Mouse (Mus musculus) heart, postnatal 4 days (tissue): Measurements from ENCODE around the gene Nipsnap1. TPM values are rescaled to one million over a fixed set of nuclear protein-coding genes. Genes with fewer than 3 reads are reported as not detected.

Experiments used
- DNase-seq: peaks from one replicate; pipeline ENCODE4 v3.0.0; 2021
- total RNA-seq, 2 experiments: library from RNA; stranded (reverse); gene quantifications; 2 replicates each; pipeline ENCODE4 v1.2.3; 2021

Gene Nipsnap1
- total RNA-seq: 1 to 10 TPM; 4.4 to 7.0 TPM

- peak; percentile 58 for DNase-seq
These were observed at the start of gene Nipsnap1 for GRCm38 (mm10) chr11:4873755-4874475. Gene Nipsnap1 (plus strand): TSS chr11:4873951.

DNA sequence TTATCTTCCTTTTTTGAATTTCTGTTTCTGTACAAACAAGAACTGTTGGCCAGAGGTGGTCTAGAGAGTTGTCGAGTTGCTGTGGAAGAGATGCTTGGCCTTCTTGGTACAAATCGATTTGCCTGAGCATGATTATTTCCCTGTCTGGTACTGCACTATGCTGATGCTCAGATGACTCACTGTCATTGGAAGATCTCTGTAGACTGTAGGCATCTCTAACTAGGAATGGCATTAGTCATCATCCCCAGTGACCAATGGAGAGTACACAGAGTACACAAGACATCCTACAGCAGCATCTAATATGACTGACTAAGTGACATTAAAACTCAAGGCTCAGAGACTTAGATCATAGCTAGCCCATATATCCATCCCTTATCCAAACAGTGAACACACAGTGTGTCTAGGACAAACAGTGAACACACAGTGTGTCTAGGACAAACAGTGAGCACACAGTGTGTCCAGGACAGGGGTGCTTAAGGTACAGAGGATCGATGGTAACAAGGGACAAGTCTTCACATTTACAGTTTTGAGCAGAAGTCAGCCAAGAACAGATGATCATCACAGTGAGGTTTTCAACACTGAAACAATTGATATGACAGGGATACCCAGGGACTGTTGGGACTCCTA lies 47.5 kb upstream of the Nipsnap1 start:
- DNase-seq: no peak

GRCm38 (mm10) chr11:4827340-4827739 lies 46.4 kb upstream of the Nipsnap1 start:
- DNase-seq: no peak

GRCm38 (mm10) chr11:4827916-4828315 lies 45.8 kb upstream of the Nipsnap1 start:
- DNase-seq: no peak

- no peak for DNase-seq
These were observed 42.7 kb upstream of the Nipsnap1 start for GRCm38 (mm10) chr11:4831066-4831465.

GRCm38 (mm10) chr11:4833295-4833939 lies 40.3 kb upstream of the Nipsnap1 start:
- DNase-seq: no peak

DNA sequence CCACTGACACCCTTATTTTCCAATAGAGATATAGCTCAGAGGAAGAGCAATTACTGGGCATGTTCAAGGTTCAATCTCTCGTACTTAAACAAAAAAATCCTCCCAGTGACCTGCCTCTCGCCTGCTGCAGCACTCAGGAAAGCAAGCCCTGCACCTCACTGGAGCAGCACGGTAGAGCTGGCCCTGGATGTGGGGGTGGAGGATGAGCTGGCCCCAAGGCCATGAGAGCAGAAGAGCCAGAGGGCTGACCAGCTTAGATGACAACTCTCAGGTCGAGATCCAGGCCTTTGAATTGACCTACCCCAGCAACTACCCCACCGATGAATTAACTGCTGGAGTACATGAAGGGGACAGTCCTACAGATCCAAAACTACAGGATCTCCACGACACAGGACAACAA lies 38.3 kb upstream of the Nipsnap1 start:
- DNase-seq: no peak

DNA sequence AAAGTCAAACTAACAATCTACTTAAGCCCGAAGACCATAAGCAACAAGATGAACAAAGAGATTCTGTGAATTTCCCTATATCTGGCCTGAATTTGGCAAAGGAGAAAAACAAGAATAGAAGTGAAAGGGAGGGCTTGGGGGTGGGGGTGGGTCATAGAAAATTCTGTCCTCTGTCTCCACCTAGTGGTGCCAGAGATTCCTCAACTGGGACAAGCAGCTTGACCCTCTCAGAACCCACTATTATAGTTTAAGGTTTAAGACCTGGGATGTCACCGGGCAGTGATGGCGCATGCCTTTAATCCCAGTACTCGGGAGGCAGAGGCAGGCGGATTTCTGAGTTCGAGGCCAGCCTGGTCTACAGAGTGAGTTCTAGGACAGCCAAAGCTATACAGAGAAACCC lies 37.0 kb upstream of the Nipsnap1 start:
- peak; percentile 70 for DNase-seq

- DNase-seq: no peak
These were observed 36.4 kb upstream of the Nipsnap1 start for GRCm38 (mm10) chr11:4837342-4837741.

- DNase-seq: no peak
These were observed 35.5 kb upstream of the Nipsnap1 start for GRCm38 (mm10) chr11:4838235-4838634.

DNA sequence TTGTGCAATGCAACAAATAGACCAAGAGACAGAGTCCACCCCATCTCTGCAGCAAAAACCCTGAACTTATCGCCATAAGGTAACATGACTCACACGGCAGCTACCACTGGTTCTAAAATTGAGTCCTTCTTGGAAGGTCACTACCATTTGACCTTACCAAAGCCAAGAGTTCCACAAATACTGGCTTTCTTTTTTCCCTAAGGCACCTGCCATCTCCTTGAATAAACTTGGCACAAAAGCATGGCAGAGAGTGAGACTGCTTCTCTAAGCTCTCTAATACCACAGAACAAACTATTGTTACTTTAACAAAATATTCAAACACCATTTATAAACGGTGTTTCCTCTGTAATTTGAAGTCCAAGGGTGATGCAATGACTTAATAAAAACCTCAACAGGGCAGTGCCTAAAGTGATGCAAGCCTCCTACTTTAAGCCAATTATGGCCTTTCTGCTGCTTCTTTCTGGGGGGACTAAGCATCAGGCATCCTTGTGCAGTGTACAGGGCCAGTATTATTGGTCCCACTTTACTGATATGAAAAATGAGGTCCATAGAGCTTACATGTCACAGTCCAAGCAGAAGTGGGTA lies 32.7 kb upstream of the Nipsnap1 start:
- no peak for DNase-seq

DNA sequence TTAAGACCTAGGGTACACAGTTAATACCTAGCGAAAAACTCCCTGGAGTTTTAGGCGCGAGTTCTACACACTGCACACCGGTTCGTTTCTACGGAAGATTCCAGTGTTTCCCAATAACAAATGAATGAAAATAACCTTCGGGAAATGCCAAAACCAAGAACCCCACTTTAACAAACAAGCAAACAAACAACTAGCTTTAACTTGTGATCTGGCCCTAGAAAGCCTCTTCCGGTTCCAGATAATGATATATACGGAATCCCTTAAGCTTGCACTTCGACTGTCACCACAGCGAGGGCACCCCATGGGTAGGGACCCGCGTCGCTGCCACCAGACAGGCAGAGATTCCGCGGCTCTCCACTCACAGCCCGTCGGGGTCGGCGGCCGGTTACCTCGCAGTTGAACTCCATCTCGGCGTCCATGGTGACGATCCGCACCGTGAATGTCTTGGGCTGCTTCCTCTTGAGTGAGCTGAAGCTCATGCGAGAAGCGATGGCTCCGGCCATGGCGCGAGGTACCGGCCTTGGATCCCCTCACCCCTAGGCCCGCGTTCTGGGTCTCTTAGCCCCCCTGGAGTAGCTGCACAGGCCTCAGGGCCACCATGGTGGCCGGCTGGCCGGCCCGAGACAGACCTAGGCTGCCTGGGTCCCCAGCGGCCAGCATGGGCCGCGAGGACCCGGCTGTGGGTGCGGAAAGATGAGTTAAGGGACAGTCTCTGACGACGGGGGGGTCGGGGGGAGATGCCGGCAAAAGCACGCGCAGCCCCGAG lies 25.1 kb upstream of the Nipsnap1 start:
- DNase-seq: peak; percentile 60

- DNase-seq: peak; percentile 97
These were observed 24.4 kb upstream of the Nipsnap1 start, which contains the start of gene Nf2 for GRCm38 (mm10) chr11:4849258-4849943. Gene Nf2 (minus strand): TSS chr11:4849536.

DNA sequence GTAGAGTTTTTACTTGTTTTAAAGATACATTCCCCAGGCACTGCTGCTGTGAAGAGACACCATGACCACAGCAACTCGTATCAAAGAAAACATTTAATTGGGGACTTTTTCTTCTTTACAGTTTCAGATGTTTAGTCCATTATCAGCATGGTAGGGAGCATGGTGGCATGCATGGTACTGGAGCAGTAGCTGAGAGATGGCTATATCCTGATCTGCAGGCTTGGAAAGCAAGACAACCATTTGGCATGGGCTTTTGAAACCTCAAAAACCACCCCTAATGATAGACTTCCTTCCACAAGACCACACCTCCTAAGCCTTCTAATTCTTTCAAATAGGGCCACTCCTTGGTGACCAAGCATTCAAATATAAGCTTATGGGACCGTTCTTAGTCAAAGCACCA lies 23.3 kb upstream of the Nipsnap1 start:
- DNase-seq: no peak

GRCm38 (mm10) chr11:4853021-4853420 lies 20.7 kb upstream of the Nipsnap1 start:
- no peak for DNase-seq

- DNase-seq: no peak
These were observed 19.6 kb upstream of the Nipsnap1 start for GRCm38 (mm10) chr11:4854181-4854580.

DNA sequence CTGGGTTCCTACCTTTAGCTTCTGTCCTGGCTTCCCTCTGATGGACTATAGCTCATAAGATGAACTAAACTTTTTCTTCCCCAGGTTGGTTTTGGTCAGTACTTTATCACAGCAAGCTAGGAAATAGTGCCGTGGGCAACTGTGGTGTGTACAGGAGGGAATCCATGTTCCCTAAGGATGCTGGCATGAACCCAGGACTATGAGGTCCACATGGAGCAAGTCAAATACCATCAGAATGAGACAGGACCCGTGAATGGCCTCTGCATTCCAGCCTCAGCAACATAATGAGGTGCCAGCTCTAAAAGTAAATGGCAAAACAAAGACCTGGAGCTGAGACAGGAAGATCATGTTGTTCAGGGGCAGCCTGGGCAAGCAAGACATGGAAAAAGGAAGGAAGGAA lies 15.3 kb upstream of the Nipsnap1 start:
- peak; percentile 12 for DNase-seq

DNA sequence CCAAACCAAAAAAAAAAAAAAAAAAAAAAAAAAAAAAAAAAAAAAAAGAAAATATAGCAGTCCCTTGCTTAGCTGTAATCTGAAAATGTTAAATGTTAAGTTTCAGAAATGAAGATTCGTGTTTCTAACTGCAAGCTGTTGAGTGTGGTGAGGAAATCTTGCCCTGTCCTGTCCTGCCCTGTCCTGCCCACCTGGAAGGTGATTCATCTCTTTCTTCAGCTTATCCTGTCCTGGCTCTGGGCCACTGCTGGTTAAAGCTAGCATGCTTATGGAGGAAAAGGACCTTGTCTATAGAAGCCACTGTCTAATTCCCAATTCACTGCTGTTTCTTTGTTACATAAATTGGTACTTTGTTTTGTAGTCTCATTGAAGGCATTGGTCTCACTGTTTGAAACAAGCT lies 12.8 kb upstream of the Nipsnap1 start:
- DNase-seq: no peak

- no peak for DNase-seq
These were observed 11.7 kb upstream of the Nipsnap1 start for GRCm38 (mm10) chr11:4861816-4862604.

DNA sequence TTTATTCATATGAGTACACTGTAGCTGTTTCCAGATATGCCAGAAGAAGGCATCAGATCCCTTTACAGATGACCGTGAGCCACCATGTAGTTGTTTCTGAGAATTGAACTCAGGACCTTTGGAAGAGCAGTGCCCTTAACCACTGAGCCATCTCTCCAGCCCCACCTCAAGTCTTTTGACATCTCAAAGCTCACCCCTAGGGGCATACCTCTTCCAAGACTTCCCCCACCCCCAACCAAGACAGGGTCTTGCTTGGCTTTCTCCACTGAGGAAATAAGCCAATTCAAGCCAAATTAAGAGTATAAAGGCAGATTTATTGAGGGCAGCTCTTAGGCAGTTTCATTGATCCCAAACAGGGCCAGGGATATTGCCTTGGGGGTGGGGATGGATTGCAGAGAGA lies 11.0 kb upstream of the Nipsnap1 start:
- no peak for DNase-seq

- peak; percentile 74 for DNase-seq
These were observed 8.0 kb upstream of the Nipsnap1 start for GRCm38 (mm10) chr11:4865645-4866251.
